Comparison of ENCODE assay signal across 8 mouse cellular contexts in the genomic region with DNA sequence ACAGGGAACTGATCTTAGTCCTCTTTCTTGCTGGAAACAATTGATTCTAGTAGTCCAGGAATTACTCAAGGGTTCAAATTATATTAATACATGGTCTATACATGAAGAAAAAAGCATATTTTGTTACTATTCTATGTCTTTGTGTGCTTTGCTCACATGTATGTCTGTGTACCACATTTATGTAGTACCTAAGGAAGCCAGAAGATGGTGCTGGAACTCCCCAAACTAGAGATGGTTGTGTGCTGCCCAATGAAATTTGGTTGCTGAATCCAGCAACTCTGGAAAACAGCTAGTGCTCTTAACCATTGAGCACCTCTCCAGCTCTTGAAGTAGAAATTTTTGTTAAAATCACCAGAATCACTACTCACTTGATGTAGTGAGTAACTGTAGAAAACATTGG.
DNase-seq lines count a peak whose midpoint lies in the region; ATAC-seq and TF ChIP-seq lines count a peak whose summit lies in the region.
"Not testable (repeated sequence)": the region's sequence is repeated elsewhere in the genome, so short reads cannot be mapped to it uniquely, and the experiment has no call there.

No protein-coding gene starts in this region.

- H3K9me3 ChIP-seq in embryonic facial prominence, embryonic 11.5 days (replicated peaks; ENCODE audit: control insufficient read depth, low read length); midbrain, embryonic 12.5 days: not testable (repeated sequence)

- H3K4me2 ChIP-seq in embryonic facial prominence, embryonic 11.5 days (ENCODE audit: low read depth, low read length); midbrain, embryonic 12.5 days (replicated peaks): not testable (repeated sequence)

- H3K9ac ChIP-seq in embryonic facial prominence, embryonic 11.5 days (replicated peaks; ENCODE audit: low read length); midbrain, embryonic 12.5 days (replicated peaks): not testable (repeated sequence)

- peak; percentile 30 for TF ChIP-seq CTCF in left cerebral cortex, adult 2 months (IDR thresholded peaks at IDR 0.05)

- H3K4me3 ChIP-seq in embryonic facial prominence, embryonic 11.5 days (ENCODE audit: low read depth, low read length); left cerebral cortex, adult 2 months; midbrain, embryonic 12.5 days: not testable (repeated sequence)

- not testable (repeated sequence) for ATAC-seq in embryonic facial prominence, embryonic 11.5 days (replicated peaks; ENCODE audit: insufficient number of reproducible peaks, low FRiP score, low TSS enrichment, low read depth)
- ATAC-seq in granulocyte monocyte progenitor cell, adult 5-6 weeks (replicated peaks; ENCODE audit: poor library complexity, severe bottlenecking): peak; percentile 35; the same call in 1 of the 2 replicates
- 0 out of 2 replicates have a peak, but pooled peaks have one; percentile 54 for ATAC-seq in midbrain, embryonic 12.5 days (ENCODE audit: low FRiP score, low read depth)

- intact Hi-C loops in left cerebral cortex, adult 2 months (cut with DNase I): not testable (repeated sequence)

- not testable (repeated sequence) for H3K4me1 ChIP-seq in embryonic facial prominence, embryonic 11.5 days (ENCODE audit: control insufficient read depth, insufficient read depth, low read length); midbrain, embryonic 12.5 days

- not testable (repeated sequence) for H3K36me3 ChIP-seq in embryonic facial prominence, embryonic 11.5 days (replicated peaks; ENCODE audit: control insufficient read depth, insufficient read depth, low read depth, low read length); midbrain, embryonic 12.5 days

- not testable (repeated sequence) for H3K27me3 ChIP-seq in embryonic facial prominence, embryonic 11.5 days (ENCODE audit: control insufficient read depth, insufficient read depth, low read length); midbrain, embryonic 12.5 days

- not testable (repeated sequence) for H3K27ac ChIP-seq in embryonic facial prominence, embryonic 11.5 days (replicated peaks; ENCODE audit: low read depth, low read length); left cerebral cortex, adult 2 months; midbrain, embryonic 12.5 days (replicated peaks)

- DNase-seq in B cell, adult 2 months: peak; percentile 39 to 46
- DNase-seq in brain, adult 2 months (ENCODE audit: low read depth, low spot score): peak; percentile 24
- DNase-seq in embryonic facial prominence, embryonic 11.5 days (ENCODE audit: low spot score): peak; percentile 15
- peak; percentile 15 for DNase-seq in kidney, adult 9 months
- not testable (repeated sequence) for DNase-seq in left cerebral cortex, adult 2 months (ENCODE audit: extremely low spot score in 1 of 2, low spot score in 2 of 2)
- peak; percentile 1 for DNase-seq in right cerebral cortex, adult 18-20 months
